ENCODE assay signal across 10 mouse cellular contexts in the genomic region with DNA sequence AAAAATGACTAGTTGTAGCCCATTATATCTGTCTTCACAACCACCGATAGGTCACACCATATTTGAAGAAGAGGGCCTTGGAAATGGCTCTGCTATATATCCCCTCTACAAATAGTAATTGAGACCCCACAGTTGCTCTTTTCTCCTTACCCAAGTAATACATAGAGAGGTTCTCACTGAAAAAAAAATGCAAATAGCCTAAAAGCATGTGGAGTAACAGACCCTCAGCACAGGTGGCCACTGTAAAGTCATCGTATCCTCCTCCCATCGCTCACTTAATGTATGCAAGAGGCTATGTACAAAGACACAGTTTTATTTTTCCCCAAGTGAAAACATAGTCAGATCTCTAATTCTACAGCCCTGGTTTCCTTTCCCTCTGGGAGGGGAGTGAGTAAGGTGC. TPM values are rescaled to one million over a fixed set of nuclear protein-coding genes. Genes with fewer than 3 reads are reported as not detected.
A peak's percentile ranks its signal among the peaks of the same experiment; 100 is the strongest.
DNase-seq lines count a peak whose midpoint lies in the region; ATAC-seq and TF ChIP-seq lines count a peak whose summit lies in the region.
"Had no signal": no experiment of that assay in that cellular context is flagged by ENCODE, and none has a peak within 500 bp of the region (broad histone marks: within the 10 kb centered on the region; RNA-seq: fewer than 3 reads in every experiment).

No protein-coding gene starts in this region.

- 89% methylated on average over 3 of the region's 3 CpGs for WGBS in heart, embryonic 11.5 days (ENCODE audit: insufficient replicate concordance)
- WGBS in heart, adult 2 months: 82% methylated on average over 3 of the region's 3 CpGs
- 72% methylated on average over 3 of the region's 3 CpGs for WGBS in lung, postnatal 0 days
- WGBS in limb, embryonic 10.5 days: 93% methylated on average over 3 of the region's 3 CpGs
- 65% methylated on average over 3 of the region's 3 CpGs for WGBS in olfactory bulb, adult 2 months

- no peak for DNase-seq in heart, adult 2 months
- DNase-seq in lung, postnatal 0 days (ENCODE audit: low spot score): no peak
- no peak for DNase-seq in lung, postnatal 25 days (ENCODE audit: low spot score)
- DNase-seq in limb, embryonic 10.5 days (ENCODE audit: low spot score): no peak
- no peak for DNase-seq in testis, postnatal 14 days (ENCODE audit: low spot score)
- DNase-seq in cerebellum, postnatal 10 days: no peak
- DNase-seq: B cell, adult 2 months; kidney, adult 9 months had no signal

- no peak overlapping the region; the same call in 1 of the 2 replicates for H3K4me3 ChIP-seq in heart, embryonic 11.5 days (ENCODE audit: low read depth, low read length)
- H3K4me3 ChIP-seq in heart, adult 2 months: no peak overlapping the region
- no peak overlapping the region for H3K4me3 ChIP-seq in lung, postnatal 0 days (ENCODE audit: low read depth, low read length)
- peak overlapping the region; percentile 81; the same call in 1 of the 2 replicates for H3K4me3 ChIP-seq in limb, embryonic 10.5 days
- no peak overlapping the region for H3K4me3 ChIP-seq in olfactory bulb, adult 2 months (ENCODE audit: insufficient read depth, low read depth, low read length)

- H3K9ac ChIP-seq in heart, embryonic 11.5 days (ENCODE audit: low read depth, low read length): peak overlapping the region; percentile 43; the same call in 1 of the 2 replicates
- H3K9ac ChIP-seq in heart, adult 2 months (ENCODE audit: low read depth, low read length): no peak overlapping the region
- H3K9ac ChIP-seq in lung, postnatal 0 days (replicated peaks; ENCODE audit: low read depth): no peak overlapping the region

- H3K4me1 ChIP-seq in heart, embryonic 11.5 days (ENCODE audit: control insufficient read depth, insufficient read depth, low read length): peaks cover 56% of the 10 kb centered on the region
- H3K4me1 ChIP-seq in heart, adult 2 months (ENCODE audit: control insufficient read depth, insufficient read depth, low read length): peaks cover 28% of the 10 kb centered on the region
- H3K4me1 ChIP-seq in lung, postnatal 0 days (ENCODE audit: insufficient read depth, low read depth, low read length): peaks cover 30% of the 10 kb centered on the region
- H3K4me1 ChIP-seq in limb, embryonic 10.5 days: peaks cover 61% of the 10 kb centered on the region
- peaks cover 36% of the 10 kb centered on the region for H3K4me1 ChIP-seq in olfactory bulb, adult 2 months (ENCODE audit: control insufficient read depth, insufficient read depth, low read length)

- peak overlapping the region; percentile 86 for H3K4me2 ChIP-seq in heart, embryonic 11.5 days
- no peak overlapping the region for H3K4me2 ChIP-seq in lung, postnatal 0 days (replicated peaks; ENCODE audit: low read depth, low read length)

- no peak for TF ChIP-seq EP300 in heart, adult 2 months (IDR thresholded peaks at IDR 0.05; ENCODE audit: insufficient read depth, low read depth, low read length)
- no peak for TF ChIP-seq EP300 in lung, postnatal 0 days (IDR thresholded peaks at IDR 0.05)

- no peaks in the 10 kb centered on the region for H3K36me3 ChIP-seq in heart, embryonic 11.5 days (ENCODE audit: control insufficient read depth, insufficient read depth, low read length)
- no peaks in the 10 kb centered on the region for H3K36me3 ChIP-seq in heart, adult 2 months (ENCODE audit: control insufficient read depth, insufficient read depth, low read length)
- H3K36me3 ChIP-seq in lung, postnatal 0 days (ENCODE audit: insufficient read depth, low read length): no peaks in the 10 kb centered on the region
- 0 out of 2 replicates have a peak, but pooled peaks cover 10% of the 10 kb centered on the region for H3K36me3 ChIP-seq in limb, embryonic 10.5 days

- ATAC-seq in heart, embryonic 11.5 days (replicated peaks; ENCODE audit: insufficient number of reproducible peaks, low FRiP score, low TSS enrichment): no peak
- no peak for ATAC-seq in lung, postnatal 0 days

- H3K9me3 ChIP-seq in heart, embryonic 11.5 days (replicated peaks; ENCODE audit: control insufficient read depth, low read length): no peaks in the 10 kb centered on the region
- no peaks in the 10 kb centered on the region for H3K9me3 ChIP-seq in lung, postnatal 0 days (ENCODE audit: low read length)
- H3K9me3 ChIP-seq in limb, embryonic 10.5 days (replicated peaks): no peaks in the 10 kb centered on the region

- peaks cover 18% of the 10 kb centered on the region for H3K79me2 ChIP-seq in heart, adult 2 months (replicated peaks; ENCODE audit: control insufficient read depth, insufficient read depth, low read length)

- intact Hi-C loops in heart, adult 2 months (cut with DNase I): loop anchor here (5.0 kb wide), 2 partner anchors 35 to 245 kb away; a partner anchor contains a TSS

- peak overlapping the region; percentile 99 for H3K27ac ChIP-seq in heart, embryonic 11.5 days (ENCODE audit: low read depth, low read length)
- no peak overlapping the region; the same call in 1 of the 2 replicates for H3K27ac ChIP-seq in heart, adult 2 months
- H3K27ac ChIP-seq in lung, postnatal 0 days (ENCODE audit: low read length): peak overlapping the region; percentile 64; the same call in 1 of the 2 replicates
- H3K27ac ChIP-seq in limb, embryonic 10.5 days: peak overlapping the region; percentile 100; the same call in 1 of the 2 replicates
- H3K27ac ChIP-seq in olfactory bulb, adult 2 months (ENCODE audit: insufficient read depth, low read depth, low read length): peak overlapping the region; percentile 68

- TF ChIP-seq POLR2A in heart, adult 2 months (IDR thresholded peaks at IDR 0.05; ENCODE audit: insufficient read depth, low read depth, low read length): no peak
- no peak for TF ChIP-seq POLR2A in olfactory bulb, adult 2 months (IDR thresholded peaks at IDR 0.05; ENCODE audit: insufficient read depth, low read depth, low read length)

- TF ChIP-seq CTCF in heart, adult 2 months (IDR thresholded peaks at IDR 0.05): no peak
- TF ChIP-seq CTCF in lung, postnatal 0 days (IDR thresholded peaks at IDR 0.05): no peak
- TF ChIP-seq CTCF in olfactory bulb, adult 2 months (IDR thresholded peaks at IDR 0.05; ENCODE audit: insufficient read depth, low read depth, low read length): no peak

- H3K27me3 ChIP-seq in heart, embryonic 11.5 days (ENCODE audit: control insufficient read depth, insufficient read depth, low read length): no peaks in the 10 kb centered on the region
- H3K27me3 ChIP-seq in heart, adult 2 months (ENCODE audit: control insufficient read depth, insufficient read depth, low read length): no peaks in the 10 kb centered on the region
- no peaks in the 10 kb centered on the region for H3K27me3 ChIP-seq in lung, postnatal 0 days (replicated peaks; ENCODE audit: insufficient read depth, low read length)
- no peaks in the 10 kb centered on the region for H3K27me3 ChIP-seq in limb, embryonic 10.5 days (ENCODE audit: low read depth, poor library complexity, severe bottlenecking)

RNA-seq across cellular contexts. Expression of a gene that starts 2.6 kb away (rescaled TPM):
- 20.5 and 24.4 TPM in 2 replicates for polyA plus RNA-seq in heart, embryonic 11.5 days (2014; fragmentation: Nextera tagmentation; extraction: Ambion mirVana)
- 10 to 100 TPM; 21.8 to 26.5 TPM for total RNA-seq in heart, adult 2 months (2021)
- 15.8 and 20.0 TPM in 2 replicates for polyA plus RNA-seq in heart, adult 2 months (2012; rRNA removed)
- polyA plus RNA-seq in lung, postnatal 0 days (2015; fragmentation: Nextera tagmentation; extraction: Ambion mirVana): 13.5 and 16.2 TPM in 2 replicates
- 34.3 and 37.3 TPM in 2 replicates for polyA plus RNA-seq in limb, embryonic 10.5 days (2016; fragmentation: Nextera tagmentation; extraction: Ambion mirVana)
- polyA plus RNA-seq in olfactory bulb, adult 2 months (2012; ENCODE audit: insufficient read depth, insufficient read length, low replicate concordance, missing spikeins): 123 TPM in 1 of 2 replicates, not detected in the other
